Mouse (Mus musculus) brain, embryonic 14.5 days (tissue): ENCODE measurements around the gene Pgghg.

Experiments used
- CTCF ChIP-seq: fragments of 200-500 bp; IDR thresholded peaks from 2 replicates; pipeline ENCODE4 v1.5.1; 2012; ENCODE audit warnings: inconsistent platforms, mild to moderate bottlenecking, moderate library complexity, borderline replicate concordance; ENCODE audit not compliant: insufficient read depth, insufficient read length; ENCODE audit errors: extremely low read depth
- POLR2A ChIP-seq: fragments of 200-500 bp; IDR thresholded peaks from 2 replicates; pipeline ENCODE4 v1.6.1; 2012; ENCODE audit warnings: mild to moderate bottlenecking, inconsistent platforms, borderline replicate concordance; ENCODE audit not compliant: poor library complexity, insufficient read depth, insufficient read length, severe bottlenecking; ENCODE audit errors: extremely low read depth

GRCm38 (mm10) chr7:140945247-140945646, 4.1 kb downstream of the Pgghg start:
- no peak for TF ChIP-seq CTCF
- no peak for TF ChIP-seq POLR2A
